Mouse (Mus musculus): Measurements from ENCODE around the gene Alkbh4. TPM values are rescaled to one million over a fixed set of nuclear protein-coding genes. Genes with fewer than 3 reads are reported as not detected.
A peak's percentile ranks its signal among the peaks of the same experiment; 100 is the strongest.
"Not testable (repeated sequence)": the region's sequence is repeated elsewhere in the genome, so short reads cannot be mapped to it uniquely, and the experiment has no call there.

Alkbh4 gene
- total RNA-seq, 2 experiments from 2014 or later, result 13.4 to 22.6 TPM

- no peak for ATAC-seq (replicated peaks; ENCODE audit: low FRiP score, poor library complexity, severe bottlenecking)
Measured at GRCm38 (mm10) chr5:136140057-136140482, 4.1 kb downstream of the Alkbh4 start.

GRCm38 (mm10) chr5:136142746-136143145 lies 6.8 kb downstream of the Alkbh4 start:
- ATAC-seq (replicated peaks; ENCODE audit: low FRiP score, poor library complexity, severe bottlenecking), result no peak

GRCm38 (mm10) chr5:136143161-136143755 lies 7.3 kb downstream of the Alkbh4 start:
- ATAC-seq (replicated peaks; ENCODE audit: low FRiP score, poor library complexity, severe bottlenecking), result no peak

- no peak for ATAC-seq (replicated peaks; ENCODE audit: low FRiP score, poor library complexity, severe bottlenecking)
Measured at GRCm38 (mm10) chr5:136144606-136145430, 8.9 kb downstream of the Alkbh4 start.

- no peak for ATAC-seq (replicated peaks; ENCODE audit: low FRiP score, poor library complexity, severe bottlenecking)
Measured at GRCm38 (mm10) chr5:136146936-136147335, 11.0 kb downstream of the Alkbh4 start.

- ATAC-seq (replicated peaks; ENCODE audit: low FRiP score, poor library complexity, severe bottlenecking), result no peak
Measured at GRCm38 (mm10) chr5:136147704-136148103, 11.8 kb downstream of the Alkbh4 start.

- not testable (repeated sequence) for ATAC-seq (replicated peaks; ENCODE audit: low FRiP score, poor library complexity, severe bottlenecking)
Measured at GRCm38 (mm10) chr5:136149134-136149576, 13.2 kb downstream of the Alkbh4 start.

- ATAC-seq (replicated peaks; ENCODE audit: low FRiP score, poor library complexity, severe bottlenecking), result no peak
Measured at GRCm38 (mm10) chr5:136152365-136152764, 16.4 kb downstream of the Alkbh4 start.

GRCm38 (mm10) chr5:136155399-136155798 lies 19.5 kb downstream of the Alkbh4 start:
- no peak for ATAC-seq (replicated peaks; ENCODE audit: low FRiP score, poor library complexity, severe bottlenecking)

GRCm38 (mm10) chr5:136160084-136160483 lies 24.1 kb downstream of the Alkbh4 start:
- ATAC-seq (replicated peaks; ENCODE audit: low FRiP score, poor library complexity, severe bottlenecking), result not testable (repeated sequence)

- ATAC-seq (replicated peaks; ENCODE audit: low FRiP score, poor library complexity, severe bottlenecking), result no peak
Measured at GRCm38 (mm10) chr5:136163807-136164474, 28.0 kb downstream of the Alkbh4 start.

- no peak for ATAC-seq (replicated peaks; ENCODE audit: low FRiP score, poor library complexity, severe bottlenecking)
Measured at GRCm38 (mm10) chr5:136165246-136165645, 29.3 kb downstream of the Alkbh4 start.

- no peak for ATAC-seq (replicated peaks; ENCODE audit: low FRiP score, poor library complexity, severe bottlenecking)
Measured at GRCm38 (mm10) chr5:136167296-136167695, 31.4 kb downstream of the Alkbh4 start.

GRCm38 (mm10) chr5:136168071-136168470 lies 32.1 kb downstream of the Alkbh4 start:
- ATAC-seq (replicated peaks; ENCODE audit: low FRiP score, poor library complexity, severe bottlenecking), result no peak

- no peak for ATAC-seq (replicated peaks; ENCODE audit: low FRiP score, poor library complexity, severe bottlenecking)
Measured at GRCm38 (mm10) chr5:136169626-136170511, 33.9 kb downstream of the Alkbh4 start.

- ATAC-seq (replicated peaks; ENCODE audit: low FRiP score, poor library complexity, severe bottlenecking), result peak; percentile 53
Measured at GRCm38 (mm10) chr5:136170512-136171362, 34.8 kb downstream of the Alkbh4 start, which contains the start of gene Orai2. Gene Orai2, minus strand, starts transcription at chr5:136170713.

- ATAC-seq (replicated peaks; ENCODE audit: low FRiP score, poor library complexity, severe bottlenecking), result no peak
Measured at GRCm38 (mm10) chr5:136171363-136172341, 35.7 kb downstream of the Alkbh4 start.

GRCm38 (mm10) chr5:136172939-136173338 lies 37.0 kb downstream of the Alkbh4 start:
- no peak for ATAC-seq (replicated peaks; ENCODE audit: low FRiP score, poor library complexity, severe bottlenecking)

All from erythroid progenitor cell, adult 5-6 weeks (primary cell).